Mouse (Mus musculus): Measurements from ENCODE around the gene Asxl2. TPM values are rescaled to one million over a fixed set of nuclear protein-coding genes. Genes with fewer than 3 reads are reported as not detected.
"Not testable (repeated sequence)": the region's sequence is repeated elsewhere in the genome, so short reads cannot be mapped to it uniquely, and the experiment has no call there.

The Asxl2 gene
- total and polyA plus RNA-seq, 2 experiments from 2014 or later, result 7.3 to 19.9 TPM

GRCm38 (mm10) chr12:3389394-3389793 is 37.3 kb upstream of the Asxl2 start:
- TF ChIP-seq CTCF (IDR thresholded peaks at IDR 0.05; ENCODE audit: low read depth), result no peak
- Histone ChIP-seq H3K27ac (ENCODE audit: low read depth, low read length) (no peak overlapping the region), H3K36me3 (ENCODE audit: insufficient read depth) (peaks cover 65% of the 10 kb centered on the region), H3K4me1 (ENCODE audit: insufficient read depth) (no peaks in the 10 kb centered on the region), H3K9ac (no peak overlapping the region), H3K4me2 (ENCODE audit: low read depth) (no peak overlapping the region), H3K9me3 (ENCODE audit: low read length) (no peaks in the 10 kb centered on the region), H3K27me3 (ENCODE audit: insufficient read depth, low read length) (no peaks in the 10 kb centered on the region), H3K4me3 (ENCODE audit: low read depth, low read length) (no peak overlapping the region)
- no peak for ATAC-seq
- WGBS, result 89% methylated on average over 12 of the region's 12 CpGs
- no peak for DNase-seq

GRCm38 (mm10) chr12:3390071-3390470 is 36.6 kb upstream of the Asxl2 start:
- ATAC-seq (no peak), DNase-seq (no peak)
- no peak overlapping the region for H3K4me3 ChIP-seq (ENCODE audit: low read depth, low read length)
- H3K4me1 ChIP-seq (ENCODE audit: insufficient read depth), result no peaks in the 10 kb centered on the region
- H3K36me3 ChIP-seq (ENCODE audit: insufficient read depth), result peaks cover 72% of the 10 kb centered on the region
- H3K4me2 ChIP-seq (ENCODE audit: low read depth), result no peak overlapping the region
- no peaks in the 10 kb centered on the region for H3K9me3 ChIP-seq (ENCODE audit: low read length)
- no peak overlapping the region for H3K9ac ChIP-seq
- no peaks in the 10 kb centered on the region for H3K27me3 ChIP-seq (ENCODE audit: insufficient read depth, low read length)
- no peak for TF ChIP-seq CTCF (IDR thresholded peaks at IDR 0.05; ENCODE audit: low read depth)
- 94% methylated on average over 2 of the region's 2 CpGs for WGBS
- no peak overlapping the region for H3K27ac ChIP-seq (ENCODE audit: low read depth, low read length)

DNA sequence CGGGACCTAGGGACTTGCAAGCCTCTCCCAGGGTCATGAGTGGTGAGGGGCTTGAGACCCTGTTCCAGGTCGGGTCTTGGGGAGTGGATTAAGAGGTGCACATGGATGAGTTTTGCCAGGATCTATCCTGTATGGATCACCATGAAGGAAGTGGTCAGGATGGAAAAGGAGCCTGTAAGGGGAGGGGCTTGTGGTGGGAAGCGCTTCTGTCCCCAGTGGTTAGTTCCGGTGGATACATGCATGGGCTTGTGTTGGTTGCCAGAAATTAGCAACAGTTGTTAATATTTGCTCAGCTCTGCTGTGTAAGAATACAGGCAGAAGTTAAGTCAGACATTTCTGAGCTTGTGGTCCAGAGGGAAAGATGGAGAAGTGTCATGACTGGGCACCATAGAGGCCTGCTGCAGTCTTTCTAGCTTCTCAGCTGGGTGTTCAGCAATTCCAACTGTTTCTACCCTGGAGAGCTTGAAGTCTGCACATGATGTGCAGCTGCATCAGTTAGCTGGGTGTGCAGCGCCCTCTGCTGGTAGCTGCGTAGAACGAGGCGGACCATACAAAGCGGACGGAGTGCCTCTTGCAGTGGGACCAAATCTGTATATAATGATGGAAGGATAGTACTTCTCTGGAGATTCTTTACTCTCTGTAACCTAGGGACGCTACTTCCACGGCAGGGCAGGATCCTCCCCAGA is 35.9 kb upstream of the Asxl2 start:
- Histone ChIP-seq H3K9ac (no peak overlapping the region), H3K4me1 (ENCODE audit: insufficient read depth) (no peaks in the 10 kb centered on the region), H3K9me3 (ENCODE audit: low read length) (no peaks in the 10 kb centered on the region), H3K36me3 (ENCODE audit: insufficient read depth) (peaks cover 78% of the 10 kb centered on the region), H3K4me3 (ENCODE audit: low read depth, low read length) (no peak overlapping the region), H3K27ac (ENCODE audit: low read depth, low read length) (no peak overlapping the region), H3K4me2 (ENCODE audit: low read depth) (no peak overlapping the region), H3K27me3 (ENCODE audit: insufficient read depth, low read length) (no peaks in the 10 kb centered on the region)
- DNase-seq (peak; percentile 89), ATAC-seq (peak; percentile 88)
- TF ChIP-seq CTCF (IDR thresholded peaks at IDR 0.05; ENCODE audit: low read depth), result peak; percentile 94
- WGBS, result 34% methylated on average over 12 of the region's 12 CpGs

DNA sequence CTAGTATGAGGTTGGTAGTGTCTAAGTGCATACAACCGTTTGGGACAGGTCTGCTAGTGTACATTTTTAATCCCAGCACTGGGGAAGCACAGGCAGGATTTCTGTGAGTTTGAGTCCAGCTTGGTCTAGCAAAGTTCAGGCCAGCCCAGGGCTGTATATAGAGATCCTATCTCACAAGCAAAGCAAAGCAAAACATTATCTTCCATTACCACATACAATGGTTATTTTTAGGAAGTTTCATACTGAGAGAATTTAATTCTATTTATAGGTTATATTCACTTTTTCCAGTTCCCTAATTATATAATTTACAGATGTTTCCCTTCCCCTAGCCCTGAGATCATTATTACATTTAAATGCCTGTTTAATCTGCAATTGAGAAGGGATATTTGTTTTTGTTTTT is 35.4 kb upstream of the Asxl2 start:
- H3K4me2 ChIP-seq (ENCODE audit: low read depth), result no peak overlapping the region
- no peaks in the 10 kb centered on the region for H3K27me3 ChIP-seq (ENCODE audit: insufficient read depth, low read length)
- no peak overlapping the region for H3K27ac ChIP-seq (ENCODE audit: low read depth, low read length)
- peaks cover 73% of the 10 kb centered on the region for H3K36me3 ChIP-seq (ENCODE audit: insufficient read depth)
- TF ChIP-seq CTCF (IDR thresholded peaks at IDR 0.05; ENCODE audit: low read depth), result no peak
- H3K9me3 ChIP-seq (ENCODE audit: low read length), result no peaks in the 10 kb centered on the region
- DNase-seq (no peak), ATAC-seq (no peak)
- no peaks in the 10 kb centered on the region for H3K4me1 ChIP-seq (ENCODE audit: insufficient read depth)
- no peak overlapping the region for H3K4me3 ChIP-seq (ENCODE audit: low read depth, low read length)
- 72% methylated on average over 1 of the region's 1 CpGs for WGBS
- no peak overlapping the region for H3K9ac ChIP-seq

DNA sequence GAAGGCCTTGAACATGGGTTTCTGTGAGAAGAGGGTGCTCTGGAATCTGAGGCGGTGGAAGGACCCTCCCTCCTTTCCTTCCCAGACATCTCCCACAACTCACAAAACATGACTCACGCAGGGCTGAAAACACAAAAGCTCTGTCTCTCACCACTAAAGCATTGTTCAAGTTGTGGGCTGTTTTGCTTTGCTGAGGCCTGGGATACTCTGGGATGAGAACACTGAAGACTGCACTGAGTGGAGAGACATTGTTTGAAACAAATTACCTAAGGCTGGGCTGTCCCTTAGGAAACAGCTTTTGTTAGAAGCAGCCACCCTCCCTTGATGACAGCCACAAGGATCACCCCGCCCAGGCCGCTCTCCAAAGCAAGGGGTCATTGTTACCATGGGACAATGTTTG is 33.5 kb upstream of the Asxl2 start:
- no peak overlapping the region for H3K4me2 ChIP-seq (ENCODE audit: low read depth)
- ATAC-seq, result no peak
- H3K4me3 ChIP-seq (ENCODE audit: low read depth, low read length), result no peak overlapping the region
- TF ChIP-seq CTCF (IDR thresholded peaks at IDR 0.05; ENCODE audit: low read depth), result no peak
- H3K4me1 ChIP-seq (ENCODE audit: insufficient read depth), result no peaks in the 10 kb centered on the region
- peaks cover 74% of the 10 kb centered on the region for H3K36me3 ChIP-seq (ENCODE audit: insufficient read depth)
- no peak overlapping the region for H3K27ac ChIP-seq (ENCODE audit: low read depth, low read length)
- H3K27me3 ChIP-seq (ENCODE audit: insufficient read depth, low read length), result no peaks in the 10 kb centered on the region
- 80% methylated on average over 4 of the region's 4 CpGs for WGBS
- H3K9me3 ChIP-seq (ENCODE audit: low read length), result no peaks in the 10 kb centered on the region
- DNase-seq, result no peak
- H3K9ac ChIP-seq, result no peak overlapping the region

GRCm38 (mm10) chr12:3396931-3397330 is 29.7 kb upstream of the Asxl2 start:
- peaks cover 64% of the 10 kb centered on the region for H3K36me3 ChIP-seq (ENCODE audit: insufficient read depth)
- DNase-seq (no peak), ATAC-seq (no peak)
- H3K27me3 ChIP-seq (ENCODE audit: insufficient read depth, low read length), result no peaks in the 10 kb centered on the region
- no peak overlapping the region for H3K4me2 ChIP-seq (ENCODE audit: low read depth)
- TF ChIP-seq CTCF (IDR thresholded peaks at IDR 0.05; ENCODE audit: low read depth), result no peak
- no peaks in the 10 kb centered on the region for H3K4me1 ChIP-seq (ENCODE audit: insufficient read depth)
- H3K4me3 ChIP-seq (ENCODE audit: low read depth, low read length), result no peak overlapping the region
- WGBS, result 90% methylated on average over 8 of the region's 8 CpGs
- no peaks in the 10 kb centered on the region for H3K9me3 ChIP-seq (ENCODE audit: low read length)
- H3K9ac ChIP-seq, result no peak overlapping the region
- no peak overlapping the region for H3K27ac ChIP-seq (ENCODE audit: low read depth, low read length)

- not testable (repeated sequence) for H3K9ac ChIP-seq; H3K27ac ChIP-seq (ENCODE audit: low read depth, low read length); DNase-seq; H3K4me3 ChIP-seq (ENCODE audit: low read depth, low read length); H3K27me3 ChIP-seq (ENCODE audit: insufficient read depth, low read length); H3K4me1 ChIP-seq (ENCODE audit: insufficient read depth); H3K9me3 ChIP-seq (ENCODE audit: low read length); H3K4me2 ChIP-seq (ENCODE audit: low read depth)
- ATAC-seq, result peak; percentile 10; the same call in 1 of the 2 replicates
- peaks cover 35% of the 10 kb centered on the region for H3K36me3 ChIP-seq (ENCODE audit: insufficient read depth)
- WGBS, result 63% methylated on average over 3 of the region's 3 CpGs
These were observed 21.0 kb upstream of the Asxl2 start for GRCm38 (mm10) chr12:3405662-3406061.
